Mouse (Mus musculus) liver, embryonic 14.5 days (tissue): ENCODE measurements at regions not wholly inside any gene's neighbourhood (a gene's known extent, or its start where the extent isn't known, plus 50 kb on each side); places are given as distances from the start of the nearest gene placed in this dataset.

Experiments used
- CTCF ChIP-seq: IDR thresholded peaks from 2 replicates; pipeline ENCODE4 v1.5.1; 2016; ENCODE audit warnings: antibody characterized with exemption, low read depth, control low read depth
- EP300 ChIP-seq: IDR thresholded peaks from 2 replicates; pipeline ENCODE4 v1.6.1; 2016; ENCODE audit warnings: antibody characterized with exemption, low read depth

- TF ChIP-seq CTCF (no peak), EP300 (no peak)
Measured at GRCm38 (mm10) chr3:154443351-154444075, 113.1 kb upstream of the Lhx8 start.
